Mouse (Mus musculus) kidney, postnatal 25 days (tissue): ENCODE data around the gene Mast4.

ENCODE experiments used
- DNase-seq, 2 experiments: peaks; one replicate each; pipeline ENCODE4 v3.0.0; 2021; ENCODE audit warnings: mixed read lengths in 2 of 2

Mast4 gene

GRCm38 (mm10) chr13:102886147-102886546 is 448.1 kb downstream of the Mast4 start:
- DNase-seq, result no peak

GRCm38 (mm10) chr13:102880381-102881076 is 453.8 kb downstream of the Mast4 start:
- DNase-seq, result no peak

DNA sequence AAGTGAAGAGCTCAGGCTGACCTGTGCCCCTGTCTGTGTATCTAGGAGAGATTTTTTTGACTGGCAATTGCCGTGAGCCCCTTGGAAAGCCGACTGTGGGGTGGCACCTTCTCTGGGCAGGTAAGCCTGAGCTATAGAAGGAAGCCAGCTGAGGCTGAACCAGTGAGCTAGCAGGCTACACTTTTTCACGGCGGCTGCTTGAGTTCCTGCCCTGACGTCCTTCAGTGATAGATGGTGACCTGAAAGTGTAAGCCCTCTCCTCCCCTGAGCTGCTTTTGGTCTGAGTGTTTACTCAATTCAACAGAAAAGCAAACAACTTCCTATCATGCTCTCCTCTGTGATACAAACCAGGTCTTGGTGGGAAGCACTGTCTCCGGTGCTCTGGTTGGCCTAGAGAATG is 455.7 kb downstream of the Mast4 start:
- no peak for DNase-seq

DNA sequence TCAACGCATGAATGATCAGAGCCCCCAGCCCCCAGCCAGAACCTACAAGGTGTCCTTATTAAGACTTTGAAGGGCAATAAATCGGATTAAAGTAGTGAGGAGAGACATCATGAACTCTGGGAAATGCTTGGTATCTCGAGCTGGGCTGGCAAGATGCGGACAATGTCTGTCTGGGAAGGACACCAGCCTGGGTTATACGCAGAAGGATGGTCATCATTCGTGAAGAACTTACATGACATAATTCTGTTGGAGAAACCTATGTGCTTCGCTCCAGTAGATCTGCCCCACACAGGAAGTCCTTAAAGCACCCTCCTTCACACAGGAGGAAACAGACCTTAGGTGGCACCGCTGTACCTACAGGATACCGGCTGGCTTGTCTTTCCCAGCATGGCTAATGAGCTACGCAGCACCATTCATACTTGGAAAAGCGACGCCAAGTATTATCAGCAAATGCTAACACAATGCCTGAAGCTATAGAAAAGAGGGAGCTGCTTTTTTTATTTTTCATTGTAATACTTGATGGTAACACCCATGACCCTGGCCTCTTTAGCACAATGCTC is 456.5 kb downstream of the Mast4 start:
- no peak for DNase-seq

DNA sequence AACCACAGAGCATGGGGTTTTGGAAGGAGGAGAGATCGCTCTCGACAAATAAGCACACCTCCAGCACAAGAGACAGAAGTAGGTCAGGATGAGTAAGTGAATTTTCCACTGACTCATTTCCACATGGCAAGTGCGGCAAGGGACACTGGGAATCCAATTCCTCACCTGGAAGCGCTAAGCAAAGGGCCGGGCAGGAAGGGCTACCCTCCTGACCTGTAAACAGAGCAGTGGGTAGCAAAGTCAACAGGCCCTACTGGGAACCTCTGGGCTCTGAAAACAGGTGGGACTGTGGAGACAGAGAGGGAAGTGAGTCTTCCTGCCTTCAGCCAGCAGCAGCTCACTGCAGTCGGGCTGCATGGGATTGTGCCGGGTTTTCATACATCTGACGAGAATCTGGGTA is 457.1 kb downstream of the Mast4 start:
- DNase-seq, result no peak

DNA sequence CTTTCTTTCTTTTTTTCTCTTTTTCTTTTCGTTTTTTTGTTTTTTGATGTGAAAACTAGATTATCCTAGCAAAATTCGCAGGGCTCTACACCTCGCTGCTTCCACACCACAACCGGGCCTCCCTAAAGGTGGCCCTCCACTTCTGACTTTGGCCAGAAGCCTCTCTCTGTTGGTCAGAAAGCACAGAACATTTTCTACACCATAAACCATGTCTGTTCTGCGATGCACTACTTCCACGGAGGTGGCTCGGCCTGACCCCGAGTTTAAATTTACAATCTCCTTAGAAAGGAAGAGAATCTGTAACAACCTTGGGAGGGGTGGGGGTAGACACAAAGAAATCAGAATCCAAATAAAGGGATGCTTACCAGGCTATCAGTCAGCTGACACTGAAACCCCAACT is 458.8 kb downstream of the Mast4 start:
- DNase-seq, result no peak

DNA sequence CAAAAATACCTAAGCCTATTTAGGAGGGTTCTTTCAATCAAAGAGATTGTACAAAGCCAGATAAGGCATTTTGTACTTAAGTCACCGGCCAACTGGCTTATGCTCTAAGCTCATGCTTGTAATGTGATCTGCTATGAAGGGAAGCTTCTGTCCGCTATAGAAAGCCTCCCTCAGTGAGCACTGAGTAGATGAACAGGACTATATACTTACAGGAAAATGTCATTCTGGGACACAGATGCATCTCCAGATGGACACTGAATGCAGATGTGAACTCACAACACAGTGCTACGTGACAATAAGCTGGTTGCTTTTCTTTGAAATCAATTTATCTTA is 459.2 kb downstream of the Mast4 start:
- no peak for DNase-seq

GRCm38 (mm10) chr13:102874465-102875143 is 459.7 kb downstream of the Mast4 start:
- DNase-seq, result no peak

DNA sequence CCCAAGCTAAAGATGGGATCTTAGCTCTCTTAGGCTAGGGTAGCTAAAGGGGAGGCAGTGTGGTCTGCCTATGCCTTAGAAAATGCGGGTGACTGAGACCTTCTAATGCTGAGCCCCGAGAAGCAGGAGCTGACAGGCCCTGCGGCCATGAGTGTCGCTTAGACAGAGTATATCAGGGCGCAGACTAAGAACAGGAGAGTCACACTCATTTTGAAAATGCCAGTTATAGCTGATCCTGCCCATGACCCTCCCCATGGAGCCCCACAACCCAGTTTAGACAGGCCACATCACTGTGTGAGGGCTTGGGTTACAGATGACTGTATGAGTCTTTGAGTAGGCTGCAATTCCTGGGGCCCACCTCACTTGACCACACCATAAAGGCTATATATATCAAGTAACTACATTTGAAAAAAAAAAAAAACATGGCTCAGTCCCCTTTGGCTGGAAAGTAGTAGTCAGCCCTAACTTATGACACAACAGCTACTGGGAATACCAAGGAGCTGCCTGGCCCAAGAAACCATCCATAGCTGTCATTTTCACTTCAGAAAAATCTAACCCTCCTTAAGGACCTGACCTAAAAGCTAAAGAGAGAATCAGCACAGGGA is 460.8 kb downstream of the Mast4 start:
- no peak for DNase-seq

GRCm38 (mm10) chr13:102871380-102872104 is 462.8 kb downstream of the Mast4 start:
- DNase-seq, result no peak

- no peak for DNase-seq
Observed at GRCm38 (mm10) chr13:102869541-102869940, 464.8 kb downstream of the Mast4 start.

- no peak for DNase-seq
Observed at GRCm38 (mm10) chr13:102866816-102867215, 467.5 kb downstream of the Mast4 start.

DNA sequence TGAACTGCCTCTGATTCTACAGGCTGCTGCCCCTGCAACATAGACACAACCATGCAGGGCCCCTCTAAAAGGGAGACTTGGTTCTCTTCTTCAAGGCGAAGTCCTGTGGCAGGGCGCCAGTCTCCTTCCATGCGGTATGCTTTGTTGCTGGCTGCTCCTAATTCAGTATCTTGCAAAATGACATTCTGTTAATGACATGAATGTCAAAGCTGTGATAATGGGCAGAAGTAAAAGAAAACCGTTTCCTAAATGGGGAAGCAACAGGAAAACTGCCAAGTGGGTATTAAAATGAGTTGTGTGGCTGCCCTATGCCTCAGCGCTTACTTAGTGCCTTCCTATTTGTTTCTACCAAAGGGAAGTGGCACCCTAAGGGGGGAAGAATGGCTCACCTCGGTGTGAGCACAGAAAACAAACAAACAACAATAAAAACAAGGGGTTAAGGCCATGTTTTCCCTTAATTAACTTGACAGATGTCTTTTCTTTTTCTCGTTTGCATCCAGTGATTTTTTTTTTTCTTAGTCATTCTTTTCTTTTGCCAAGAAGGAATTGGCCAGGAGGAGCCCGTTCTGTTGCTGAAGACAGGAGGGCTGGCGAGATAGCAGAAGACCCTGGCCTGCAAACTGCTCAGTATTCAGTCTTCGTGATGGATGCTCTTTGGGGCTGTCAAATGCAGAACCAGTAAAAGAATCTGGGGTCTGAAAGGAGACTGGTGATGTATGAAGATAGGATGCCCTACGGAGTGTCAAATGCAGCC is 468.1 kb downstream of the Mast4 start:
- peak; percentile 49 to 57 for DNase-seq

DNA sequence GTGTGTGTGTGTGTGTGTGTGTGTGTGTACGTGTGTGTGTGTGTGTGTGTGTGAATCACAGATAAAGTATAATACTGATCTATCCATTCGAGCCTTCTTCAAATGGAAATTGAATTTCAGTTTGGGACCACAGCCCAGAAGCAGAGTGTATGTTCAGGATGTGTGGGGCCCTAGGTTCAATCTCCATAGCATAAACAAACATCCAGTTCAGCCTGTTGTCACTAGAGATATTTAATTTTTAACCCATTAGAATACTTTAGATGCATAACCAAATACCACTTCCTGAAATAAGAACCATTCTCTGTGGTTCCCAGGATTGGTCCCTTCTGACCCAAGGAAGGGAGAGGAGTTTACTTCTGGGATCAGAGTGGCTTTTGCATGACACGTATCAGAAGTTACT is 468.8 kb downstream of the Mast4 start:
- DNase-seq, result no peak

DNA sequence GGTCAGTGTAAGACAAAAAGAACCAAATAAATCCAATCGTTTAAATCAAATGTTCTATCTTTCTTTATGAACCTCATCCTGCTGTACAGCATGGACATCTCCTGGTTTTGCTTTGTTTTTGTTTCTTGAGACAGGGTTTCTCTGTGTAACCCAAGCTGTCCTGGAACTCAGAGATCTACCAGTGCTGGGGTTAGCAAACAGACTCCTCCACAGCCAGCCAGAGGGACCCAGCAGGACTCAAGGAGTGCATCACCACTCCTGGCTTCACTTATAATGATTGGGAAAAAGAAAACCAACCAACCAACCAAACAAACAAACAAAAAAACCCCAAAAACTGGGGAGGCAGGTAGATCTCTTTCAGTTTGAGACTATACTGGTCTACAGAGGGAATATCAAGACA is 469.5 kb downstream of the Mast4 start:
- DNase-seq, result no peak

DNA sequence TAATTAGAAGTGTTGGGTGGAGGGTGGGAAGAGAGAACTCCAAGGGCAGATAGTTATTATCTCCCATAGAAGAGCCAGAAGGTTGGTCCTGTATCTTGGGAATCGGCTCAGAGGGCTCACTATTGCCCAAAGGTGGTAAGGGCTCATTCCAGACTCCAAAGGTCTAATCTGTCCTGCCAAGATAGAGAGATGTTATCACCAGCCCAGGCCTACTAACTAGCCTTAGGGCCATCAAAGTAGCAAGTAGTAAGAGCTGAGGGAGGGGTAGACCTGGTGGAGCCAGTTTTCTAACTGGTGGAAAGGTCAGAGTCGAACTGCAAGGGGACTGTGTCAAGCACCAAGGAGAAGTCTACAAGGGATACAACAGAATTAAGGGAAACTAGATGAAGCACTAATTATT is 470.2 kb downstream of the Mast4 start:
- DNase-seq, result no peak

DNA sequence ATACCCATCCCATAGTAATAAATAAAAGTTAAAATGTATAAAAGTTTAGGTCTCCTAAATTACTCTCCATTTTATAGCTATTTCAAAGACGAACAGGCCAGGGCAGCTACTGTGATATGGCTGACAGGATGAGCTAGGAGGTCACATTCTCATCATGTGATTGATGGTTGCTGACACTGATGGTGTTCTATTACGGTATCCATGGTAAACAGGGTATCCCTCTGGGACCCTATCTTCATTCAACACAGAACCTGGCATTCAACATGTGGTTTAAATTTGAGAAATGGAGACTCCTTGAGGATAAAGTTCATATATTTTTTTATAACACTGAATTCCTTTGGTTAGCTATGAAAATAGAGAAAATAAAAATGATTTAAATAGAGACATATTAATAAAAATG is 471.3 kb downstream of the Mast4 start:
- DNase-seq, result no peak

DNA sequence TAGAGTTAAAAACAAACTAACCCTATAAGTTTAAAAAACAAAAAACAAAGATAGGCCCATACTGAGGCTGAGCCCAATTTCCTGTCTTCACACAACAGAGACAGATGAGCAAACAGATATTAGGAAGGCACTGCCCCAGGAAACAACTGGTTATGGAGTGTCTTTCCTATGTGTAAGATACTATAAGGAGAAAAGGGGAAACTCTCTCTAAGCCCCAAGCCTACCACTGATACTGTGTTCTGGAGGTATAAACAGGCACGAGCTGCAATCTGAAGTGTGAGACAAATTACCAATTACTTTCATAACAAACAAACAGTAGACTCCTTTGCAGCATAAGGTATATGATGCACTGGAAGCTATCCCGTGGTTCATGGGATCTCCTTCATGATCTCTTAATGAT is 471.9 kb downstream of the Mast4 start:
- no peak for DNase-seq

- DNase-seq, result no peak
Observed at GRCm38 (mm10) chr13:102860733-102861132, 473.6 kb downstream of the Mast4 start.

- no peak for DNase-seq
Observed at GRCm38 (mm10) chr13:102860135-102860534, 474.2 kb downstream of the Mast4 start.

- no peak for DNase-seq
Observed at GRCm38 (mm10) chr13:102857539-102857838, 476.8 kb downstream of the Mast4 start.

DNA sequence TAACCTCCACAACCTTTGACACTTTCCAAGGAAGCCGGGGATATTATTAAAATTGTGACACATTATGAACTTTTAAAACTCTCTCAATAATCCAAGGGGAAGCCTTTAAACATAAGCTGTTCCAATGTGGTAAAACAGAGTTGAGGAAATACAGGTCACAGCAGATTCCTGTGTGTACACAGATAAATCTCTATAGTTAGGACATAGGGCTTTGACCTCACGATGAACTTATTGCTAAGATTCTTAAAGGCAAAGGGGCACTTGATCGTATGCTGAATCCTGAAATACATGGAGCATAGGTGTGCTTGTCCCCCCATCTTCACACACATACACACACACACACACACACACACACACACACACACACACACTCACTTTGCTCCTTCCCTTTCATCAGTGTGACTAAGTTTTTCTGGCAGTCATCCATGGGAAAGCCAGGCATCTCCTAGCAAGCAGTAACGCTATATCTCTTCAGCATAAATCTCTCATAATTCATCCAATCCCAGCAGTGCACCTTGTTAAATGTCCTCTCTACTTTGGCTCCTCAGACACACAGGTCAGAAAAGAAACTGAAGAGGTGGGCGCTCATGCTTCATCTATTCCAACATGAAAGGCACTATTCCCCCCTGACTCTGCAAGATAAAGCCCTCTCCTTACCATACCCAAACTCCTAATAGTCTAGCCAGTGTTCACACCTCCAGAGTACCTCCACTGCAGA is 477.3 kb downstream of the Mast4 start:
- DNase-seq, result no peak
